Mouse (Mus musculus) activated CD4-positive, CD25-positive, alpha-beta regulatory T cell, adult 9 weeks (primary cell): ENCODE measurements around the gene Fam151b. TPM values are rescaled to one million over a fixed set of nuclear protein-coding genes. Genes with fewer than 3 reads are reported as not detected.

ENCODE experiments used
- polyA plus RNA-seq: library from polyadenylated mRNA; unstranded; fragments of 100-300 nt; shearing (Covaris generic); gene quantifications from one replicate; pipeline ENCODE4 v1.2.1, GENCODE M21; 2017

The Fam151b gene
- 5.5 TPM for polyA plus RNA-seq

GRCm38 (mm10) chr13:92483852-92484463 lies at the start of gene Fam151b:
Fam151b (minus strand) TSS chr13:92484015.

GRCm38 (mm10) chr13:92530721-92531211 lies 47.0 kb upstream of the Fam151b start, which contains the start of gene Zfyve16:
Zfyve16 (minus strand) TSS chr13:92530868.

DNA sequence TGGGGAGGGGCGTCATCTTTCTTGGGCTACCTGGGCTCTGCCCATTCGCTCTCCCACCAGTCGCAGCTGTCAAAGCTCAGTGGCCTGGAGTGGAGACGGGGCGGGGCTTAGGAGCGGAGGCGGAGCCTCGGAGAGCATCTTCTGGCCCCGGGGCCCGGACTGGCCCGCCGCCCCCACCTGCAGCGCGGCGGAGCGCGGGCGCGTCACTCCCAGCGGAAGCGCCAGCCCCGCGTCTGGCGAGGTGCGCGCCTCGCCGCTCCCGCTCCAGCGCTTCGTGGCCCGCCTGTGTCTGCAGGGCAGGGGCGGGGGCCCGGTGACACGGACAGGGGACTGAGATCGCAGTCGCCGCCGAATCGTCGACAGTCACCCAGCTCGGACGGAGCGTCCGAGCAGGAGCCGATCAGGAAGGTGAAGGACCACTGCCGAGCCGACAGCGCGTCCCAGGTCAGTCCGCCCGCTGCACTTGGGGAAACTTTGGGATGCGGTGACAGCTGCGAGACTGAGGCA lies 58.0 kb downstream of the Fam151b start, which contains the start of gene Ankrd34b:
TSS of gene Ankrd34b (plus strand) at position 139 of the 507 bp plus-strand sequence.

Other genes with a start within 250 kb of the Fam151b start
- gene Gm20379, start 178.0 kb downstream of the Fam151b start, polyA plus RNA-seq = 1.2 TPM
- gene Dhfr, start 129.3 kb downstream of the Fam151b start, polyA plus RNA-seq = 3.7 TPM
- 41.3 TPM for gene Msh3, start 129.0 kb downstream of the Fam151b start, polyA plus RNA-seq
- gene Ankrd34b, start 58.1 kb downstream of the Fam151b start, polyA plus RNA-seq = not detected
- 13.7 TPM for gene Zfyve16, start 46.9 kb upstream of the Fam151b start, polyA plus RNA-seq
- gene Spz1, start 92.2 kb upstream of the Fam151b start, polyA plus RNA-seq = not detected
- 32.2 TPM for gene Serinc5, start 127.1 kb upstream of the Fam151b start, polyA plus RNA-seq